Mouse (Mus musculus): ENCODE results near the gene Taf11. TPM values are rescaled to one million over a fixed set of nuclear protein-coding genes. Genes with fewer than 3 reads are reported as not detected.
A peak's percentile ranks its signal among the peaks of the same experiment; 100 is the strongest.

Taf11 gene
- total RNA-seq (2014; rRNA removed), result 7.8 and 8.9 TPM in 2 replicates
- 5.1 and 6.0 TPM in 2 replicates for polyA plus RNA-seq (2012; rRNA removed)

DNA sequence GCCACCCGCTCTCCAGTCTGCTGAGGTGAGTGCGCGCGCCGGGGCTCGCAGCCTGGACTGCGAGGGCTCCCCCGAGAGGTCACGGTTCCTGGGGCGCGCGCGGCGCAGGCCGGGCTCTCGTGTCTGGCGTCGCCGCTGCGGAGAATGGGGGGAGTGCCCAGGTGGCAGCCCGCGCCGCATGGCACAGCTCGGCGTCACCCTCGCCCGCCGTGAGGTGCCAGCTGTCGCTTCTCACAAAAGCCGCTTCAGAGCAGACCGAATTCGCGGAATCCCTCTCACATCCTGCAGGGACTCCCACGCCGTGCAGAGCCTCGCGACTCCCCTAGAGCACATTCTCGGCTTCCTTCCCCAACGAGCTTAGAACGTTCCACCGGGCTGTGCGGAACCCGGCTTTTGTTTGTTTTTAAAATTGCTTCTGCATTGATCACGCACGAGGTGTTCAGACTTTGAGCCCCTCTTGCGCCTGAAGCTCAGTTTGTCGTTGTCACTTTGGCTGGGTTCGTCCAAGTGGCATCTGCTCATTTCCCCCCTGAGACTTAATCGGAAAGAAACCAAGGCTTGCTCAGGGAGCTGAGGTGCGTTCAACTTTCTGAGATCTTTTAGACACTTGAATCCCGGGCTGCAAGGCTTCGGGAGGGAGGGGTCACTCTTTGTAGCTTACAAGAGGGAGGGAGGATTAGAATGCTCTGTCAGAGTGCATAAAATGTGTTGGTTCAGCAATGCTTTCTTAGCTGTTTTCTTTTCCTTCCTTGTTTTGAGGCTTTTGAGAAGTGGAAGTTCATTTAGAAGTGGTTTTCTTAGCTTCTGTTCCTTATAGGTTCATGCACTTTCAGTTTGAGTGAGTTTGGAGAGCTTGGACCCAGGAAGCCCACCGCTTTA lies at the start of gene Taf11:
Gene Taf11, minus strand, starts transcription at position 223 of the 879 bp plus-strand sequence.
- peaks cover 35% of the 10 kb centered on the region; the same call in 1 of the 2 replicates for H3K79me2 ChIP-seq (ENCODE audit: control insufficient read depth, insufficient read depth, low read length)
- H3K9ac ChIP-seq (ENCODE audit: low read depth, low read length), result peak within 1 kb of the TSS; percentile 82
- H3K27me3 ChIP-seq (ENCODE audit: control insufficient read depth, insufficient read depth, low read length), result no peaks in the 10 kb centered on the region
- peak; percentile 47 for DNase-seq (ENCODE audit: extremely low read depth, low read depth, low spot score)
- peak within 1 kb of the TSS; percentile 65 for H3K4me3 ChIP-seq (ENCODE audit: insufficient read depth, low read depth, low read length)
- 0 out of 2 replicates have a peak, but pooled peaks cover 1% of the 10 kb centered on the region for H3K36me3 ChIP-seq (ENCODE audit: control insufficient read depth, insufficient read depth, low read length)
- H3K27ac ChIP-seq (replicated peaks; ENCODE audit: insufficient read depth, low read depth, low read length), result peak within 1 kb of the TSS; percentile 66
- WGBS, result 1% methylated on average over 53 of the region's 53 CpGs
- H3K4me1 ChIP-seq (ENCODE audit: control insufficient read depth, insufficient read depth, low read length), result peaks cover 5% of the 10 kb centered on the region
- TF ChIP-seq CTCF (IDR thresholded peaks at IDR 0.05; ENCODE audit: low read depth, low read length) (no peak), POLR2A (IDR thresholded peaks at IDR 0.05; ENCODE audit: extremely low read depth, insufficient read depth, low read length) (no peak)

DNA sequence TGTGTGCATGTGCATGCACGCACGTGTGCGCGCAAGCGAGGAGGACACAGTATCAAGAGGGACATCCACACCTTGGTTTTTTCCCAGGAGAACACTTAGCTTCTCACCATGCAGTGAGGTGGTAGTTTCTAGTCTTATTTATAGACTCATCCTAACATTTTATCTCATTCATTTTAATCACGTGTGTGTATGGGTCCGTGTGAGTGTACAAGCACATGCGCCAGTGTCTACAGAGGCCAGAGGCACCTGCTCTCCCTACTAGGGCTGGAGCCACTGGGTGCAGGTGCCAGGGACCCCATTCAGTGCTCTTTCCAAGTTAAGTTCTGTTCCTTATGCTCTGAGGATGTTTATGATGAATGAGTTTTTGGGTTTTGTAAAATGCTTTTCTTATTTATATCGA lies 48.0 kb upstream of the Taf11 start:
- 95% methylated on average over 9 of the region's 9 CpGs for WGBS
- no peak for DNase-seq (ENCODE audit: extremely low read depth, low read depth, low spot score)
- H3K9ac ChIP-seq (ENCODE audit: low read depth, low read length), result no peak overlapping the region
- H3K36me3 ChIP-seq (ENCODE audit: control insufficient read depth, insufficient read depth, low read length), result no peaks in the 10 kb centered on the region
- H3K4me3 ChIP-seq (ENCODE audit: insufficient read depth, low read depth, low read length), result no peak overlapping the region
- H3K4me1 ChIP-seq (ENCODE audit: control insufficient read depth, insufficient read depth, low read length), result no peaks in the 10 kb centered on the region
- peaks cover 29% of the 10 kb centered on the region; the same call in 1 of the 2 replicates for H3K79me2 ChIP-seq (ENCODE audit: control insufficient read depth, insufficient read depth, low read length)
- H3K27ac ChIP-seq (replicated peaks; ENCODE audit: insufficient read depth, low read depth, low read length), result no peak overlapping the region
- TF ChIP-seq POLR2A (IDR thresholded peaks at IDR 0.05; ENCODE audit: extremely low read depth, insufficient read depth, low read length), result no peak
- no peak for TF ChIP-seq CTCF (IDR thresholded peaks at IDR 0.05; ENCODE audit: low read depth, low read length)
- no peaks in the 10 kb centered on the region for H3K27me3 ChIP-seq (ENCODE audit: control insufficient read depth, insufficient read depth, low read length)

DNA sequence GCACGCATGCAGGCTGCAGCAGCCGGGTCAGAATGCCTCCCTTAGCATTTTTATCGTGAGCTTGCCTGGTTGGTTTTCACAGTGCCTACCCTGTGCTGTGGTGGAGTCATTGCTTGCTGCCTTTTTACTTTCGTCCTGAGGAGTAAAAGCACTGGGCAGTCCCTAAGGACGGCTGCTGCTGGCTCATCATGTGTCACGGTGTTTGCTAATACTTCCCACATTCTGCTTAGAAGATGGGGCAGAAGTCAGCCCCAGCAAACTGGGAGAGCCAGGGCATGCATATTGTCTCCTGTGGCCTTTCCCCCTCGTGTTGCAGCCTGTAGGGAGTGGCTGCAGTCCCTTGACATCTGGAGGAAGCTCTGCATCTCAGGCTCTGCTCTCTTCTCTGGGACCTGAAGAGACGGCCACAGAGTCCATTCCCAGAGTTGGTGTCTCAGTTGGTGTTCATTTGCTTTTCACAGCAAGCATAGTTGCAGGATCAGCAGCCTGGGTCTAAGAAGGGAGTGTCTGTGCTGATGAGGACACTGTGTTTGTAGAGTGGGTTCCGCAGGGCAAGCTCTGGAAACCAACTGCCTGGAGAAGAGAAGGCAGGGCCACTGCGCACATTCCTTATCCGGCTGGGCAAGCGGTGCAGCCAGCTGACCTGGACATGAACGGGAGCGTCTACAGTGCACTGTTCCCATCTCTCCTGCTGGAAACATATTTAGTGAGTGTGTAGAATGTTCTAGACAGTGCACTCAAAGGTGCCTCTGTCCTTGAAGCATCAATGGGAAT lies 45.2 kb upstream of the Taf11 start:
- no peak for DNase-seq (ENCODE audit: extremely low read depth, low read depth, low spot score)
- TF ChIP-seq CTCF (IDR thresholded peaks at IDR 0.05; ENCODE audit: low read depth, low read length) (no peak), POLR2A (IDR thresholded peaks at IDR 0.05; ENCODE audit: extremely low read depth, insufficient read depth, low read length) (no peak)
- no peak overlapping the region for H3K9ac ChIP-seq (ENCODE audit: low read depth, low read length)

DNA sequence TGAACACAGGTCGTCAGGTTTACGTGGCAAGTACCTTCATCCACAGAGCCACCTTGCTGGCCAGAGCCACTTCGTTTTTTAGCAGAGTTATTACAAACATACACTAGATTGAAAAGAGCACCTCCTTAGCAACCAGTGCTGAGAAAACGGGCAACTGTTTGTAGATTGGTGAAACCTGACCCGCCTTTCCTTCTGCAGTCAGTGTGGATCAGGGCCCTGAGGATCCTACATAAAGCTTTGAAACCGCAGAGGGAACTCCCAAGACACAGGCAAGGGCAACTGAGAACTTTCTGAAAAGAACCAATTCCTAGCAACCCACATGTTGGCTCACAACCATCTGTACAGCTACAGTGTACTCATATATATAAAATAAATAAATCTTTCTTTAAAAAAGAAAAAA lies 43.5 kb upstream of the Taf11 start:
- no peaks in the 10 kb centered on the region for H3K4me1 ChIP-seq (ENCODE audit: control insufficient read depth, insufficient read depth, low read length)
- H3K9ac ChIP-seq (ENCODE audit: low read depth, low read length), result no peak overlapping the region
- no peaks in the 10 kb centered on the region for H3K36me3 ChIP-seq (ENCODE audit: control insufficient read depth, insufficient read depth, low read length)
- no peak overlapping the region for H3K4me3 ChIP-seq (ENCODE audit: insufficient read depth, low read depth, low read length)
- H3K27ac ChIP-seq (replicated peaks; ENCODE audit: insufficient read depth, low read depth, low read length), result no peak overlapping the region
- peaks cover 27% of the 10 kb centered on the region; the same call in 1 of the 2 replicates for H3K79me2 ChIP-seq (ENCODE audit: control insufficient read depth, insufficient read depth, low read length)
- DNase-seq (ENCODE audit: extremely low read depth, low read depth, low spot score), result no peak
- 86% methylated on average over 6 of the region's 6 CpGs for WGBS
- no peaks in the 10 kb centered on the region for H3K27me3 ChIP-seq (ENCODE audit: control insufficient read depth, insufficient read depth, low read length)
- TF ChIP-seq CTCF (IDR thresholded peaks at IDR 0.05; ENCODE audit: low read depth, low read length), result no peak
- TF ChIP-seq POLR2A (IDR thresholded peaks at IDR 0.05; ENCODE audit: extremely low read depth, insufficient read depth, low read length), result no peak

More for the DNA sequence above, 45.2 kb upstream of the Taf11 start:
- Histone ChIP-seq H3K79me2 (ENCODE audit: control insufficient read depth, insufficient read depth, low read length) (peaks cover 16% of the 10 kb centered on the region; the same call in 1 of the 2 replicates), H3K27ac (replicated peaks; ENCODE audit: insufficient read depth, low read depth, low read length) (no peak overlapping the region), H3K27me3 (ENCODE audit: control insufficient read depth, insufficient read depth, low read length) (no peaks in the 10 kb centered on the region), H3K4me3 (ENCODE audit: insufficient read depth, low read depth, low read length) (no peak overlapping the region), H3K36me3 (ENCODE audit: control insufficient read depth, insufficient read depth, low read length) (no peaks in the 10 kb centered on the region), H3K4me1 (ENCODE audit: control insufficient read depth, insufficient read depth, low read length) (no peaks in the 10 kb centered on the region)
- 58% methylated on average over 14 of the region's 14 CpGs for WGBS

DNA sequence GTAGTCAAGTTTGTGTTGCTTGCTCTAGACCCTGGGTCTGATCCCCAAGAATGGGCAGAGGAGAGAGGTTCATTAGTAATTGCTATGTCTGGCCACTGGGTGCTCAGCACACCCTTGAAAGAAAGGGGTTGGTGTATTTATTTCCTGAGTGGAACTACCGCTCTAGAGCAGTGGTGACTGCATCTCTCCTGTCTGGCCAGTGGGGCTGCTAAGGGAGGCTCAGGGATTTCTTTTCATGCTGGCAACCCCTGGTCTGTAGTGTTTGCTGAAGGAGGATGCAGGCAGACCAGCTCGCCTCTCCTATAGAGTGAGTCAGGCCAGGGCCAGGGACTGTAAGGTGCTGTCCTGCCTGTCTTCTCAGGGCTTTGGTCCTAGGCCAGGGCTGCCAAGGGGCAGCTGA lies 37.5 kb upstream of the Taf11 start:
- Histone ChIP-seq H3K79me2 (ENCODE audit: control insufficient read depth, insufficient read depth, low read length) (peaks cover 31% of the 10 kb centered on the region; the same call in 1 of the 2 replicates), H3K27me3 (ENCODE audit: control insufficient read depth, insufficient read depth, low read length) (no peaks in the 10 kb centered on the region), H3K27ac (replicated peaks; ENCODE audit: insufficient read depth, low read depth, low read length) (no peak overlapping the region), H3K4me3 (ENCODE audit: insufficient read depth, low read depth, low read length) (no peak overlapping the region), H3K9ac (ENCODE audit: low read depth, low read length) (no peak overlapping the region), H3K4me1 (ENCODE audit: control insufficient read depth, insufficient read depth, low read length) (0 out of 2 replicates have a peak, but pooled peaks cover 2% of the 10 kb centered on the region), H3K36me3 (ENCODE audit: control insufficient read depth, insufficient read depth, low read length) (no peaks in the 10 kb centered on the region)
- no peak for TF ChIP-seq CTCF (IDR thresholded peaks at IDR 0.05; ENCODE audit: low read depth, low read length)
- TF ChIP-seq POLR2A (IDR thresholded peaks at IDR 0.05; ENCODE audit: extremely low read depth, insufficient read depth, low read length), result no peak
- 94% methylated on average over 2 of the region's 2 CpGs for WGBS
- no peak for DNase-seq (ENCODE audit: extremely low read depth, low read depth, low spot score)
